ENCODE assay signal across 23 mouse cellular contexts in the genomic region with DNA sequence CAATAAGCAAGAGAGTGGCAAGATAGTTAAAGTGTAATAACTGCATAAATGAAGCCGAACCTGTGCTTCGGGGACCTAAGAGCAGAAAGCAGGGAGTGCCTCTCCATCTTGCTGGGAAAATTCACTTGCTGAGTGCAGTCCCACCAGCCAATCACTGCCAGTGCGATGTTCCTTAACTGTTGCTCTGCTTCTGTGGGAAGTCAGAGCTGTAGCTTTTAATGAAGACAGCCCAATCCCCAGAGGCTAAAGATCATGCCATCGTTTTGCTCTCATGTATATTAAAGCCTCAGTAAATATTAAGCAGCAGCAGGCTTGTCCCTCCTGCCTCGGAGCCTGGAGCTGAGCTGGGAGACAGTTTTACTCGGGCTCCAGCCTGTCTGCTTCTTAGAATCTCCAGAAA. TPM values are rescaled to one million over a fixed set of nuclear protein-coding genes. Genes with fewer than 3 reads are reported as not detected.
DNase-seq lines count a peak whose midpoint lies in the region; ATAC-seq and TF ChIP-seq lines count a peak whose summit lies in the region.
"Had no signal": no experiment of that assay in that cellular context is flagged by ENCODE, and none has a peak within 500 bp of the region (broad histone marks: within the 10 kb centered on the region; RNA-seq: fewer than 3 reads in every experiment).

No protein-coding gene starts in this region.

- no peak overlapping the region for H3K9ac ChIP-seq in hindbrain, embryonic 13.5 days
- H3K9ac ChIP-seq in hindbrain, embryonic 12.5 days = no peak overlapping the region
- H3K9ac ChIP-seq in midbrain, postnatal 0 days (replicated peaks; ENCODE audit: low read length, poor library complexity, severe bottlenecking) = no peak overlapping the region
- no peak overlapping the region for H3K9ac ChIP-seq in hindbrain, embryonic 16.5 days (ENCODE audit: low read depth, low read length)
- H3K9ac ChIP-seq in stomach, postnatal 0 days (ENCODE audit: low read length) = no peak overlapping the region
- H3K9ac ChIP-seq in liver, embryonic 11.5 days (ENCODE audit: low read depth, low read length) = no peak overlapping the region
- H3K9ac ChIP-seq: heart, embryonic 13.5 days; lung, embryonic 14.5 days; midbrain, embryonic 12.5 days had no signal

- peaks cover 28% of the 10 kb centered on the region for H3K4me1 ChIP-seq in hindbrain, embryonic 13.5 days (replicated peaks)
- 0 out of 2 replicates have a peak, but pooled peaks cover 5% of the 10 kb centered on the region for H3K4me1 ChIP-seq in hindbrain, embryonic 12.5 days
- peaks cover 14% of the 10 kb centered on the region for H3K4me1 ChIP-seq in midbrain, postnatal 0 days (ENCODE audit: insufficient read depth, low read length)
- H3K4me1 ChIP-seq in midbrain, embryonic 10.5 days = peaks cover 7% of the 10 kb centered on the region
- H3K4me1 ChIP-seq in hindbrain, embryonic 16.5 days (ENCODE audit: control insufficient read depth, insufficient read depth, low read depth, low read length) = peaks cover 9% of the 10 kb centered on the region; the same call in 1 of the 2 replicates
- H3K4me1 ChIP-seq in stomach, postnatal 0 days (replicated peaks; ENCODE audit: control insufficient read depth, insufficient read depth) = no peaks in the 10 kb centered on the region
- H3K4me1 ChIP-seq in liver, embryonic 11.5 days (replicated peaks; ENCODE audit: control insufficient read depth, insufficient read depth, low read length) = 0 out of 2 replicates have a peak, but pooled peaks cover 2% of the 10 kb centered on the region

- peaks cover 15% of the 10 kb centered on the region for H3K27me3 ChIP-seq in hindbrain, embryonic 13.5 days
- H3K27me3 ChIP-seq in hindbrain, embryonic 12.5 days = peaks cover 38% of the 10 kb centered on the region
- H3K27me3 ChIP-seq in midbrain, postnatal 0 days (ENCODE audit: insufficient read depth, low read length) = no peaks in the 10 kb centered on the region
- peaks cover 42% of the 10 kb centered on the region for H3K27me3 ChIP-seq in midbrain, embryonic 10.5 days (ENCODE audit: low read depth, poor library complexity, severe bottlenecking)
- no peaks in the 10 kb centered on the region for H3K27me3 ChIP-seq in hindbrain, embryonic 16.5 days (replicated peaks; ENCODE audit: control insufficient read depth, insufficient read depth, low read length)
- H3K27me3 ChIP-seq in stomach, postnatal 0 days (ENCODE audit: control insufficient read depth, insufficient read depth, low read length) = no peaks in the 10 kb centered on the region
- H3K27me3 ChIP-seq in liver, embryonic 11.5 days (replicated peaks; ENCODE audit: control insufficient read depth, insufficient read depth, low read length) = peaks cover 45% of the 10 kb centered on the region

- no peaks in the 10 kb centered on the region for H3K9me3 ChIP-seq in hindbrain, embryonic 13.5 days
- no peaks in the 10 kb centered on the region for H3K9me3 ChIP-seq in hindbrain, embryonic 12.5 days (replicated peaks)
- no peaks in the 10 kb centered on the region for H3K9me3 ChIP-seq in midbrain, postnatal 0 days (ENCODE audit: low read length)
- no peaks in the 10 kb centered on the region for H3K9me3 ChIP-seq in midbrain, embryonic 10.5 days (replicated peaks)
- no peaks in the 10 kb centered on the region for H3K9me3 ChIP-seq in hindbrain, embryonic 16.5 days (ENCODE audit: control insufficient read depth, low read length)
- no peaks in the 10 kb centered on the region for H3K9me3 ChIP-seq in stomach, postnatal 0 days (ENCODE audit: control insufficient read depth, low read length)
- no peaks in the 10 kb centered on the region for H3K9me3 ChIP-seq in liver, embryonic 11.5 days (ENCODE audit: control insufficient read depth, low read length)
- H3K9me3 ChIP-seq: heart, embryonic 13.5 days; midbrain, embryonic 12.5 days had no signal

- DNase-seq in midbrain, postnatal 0 days (ENCODE audit: low spot score) = peak; percentile 51
- no peak for DNase-seq in midbrain, embryonic 10.5 days (ENCODE audit: low spot score)
- DNase-seq in stomach, postnatal 0 days (ENCODE audit: low spot score) = peak; percentile 9
- DNase-seq in liver, embryonic 11.5 days (ENCODE audit: low spot score) = no peak
- DNase-seq: adrenal gland, postnatal 36 days; cerebellum, adult 9-10 months; gastrocnemius, postnatal 36 days; kidney, adult 8-10 months; kidney, postnatal 4 days; lung, embryonic 14.5 days; lung, postnatal 4 days; thymus, adult 18-20 months had no signal

- no peak overlapping the region for H3K4me3 ChIP-seq in hindbrain, embryonic 13.5 days
- H3K4me3 ChIP-seq in hindbrain, embryonic 12.5 days = no peak overlapping the region
- H3K4me3 ChIP-seq in midbrain, postnatal 0 days (ENCODE audit: low read depth, low read length) = no peak overlapping the region
- H3K4me3 ChIP-seq in midbrain, embryonic 10.5 days = no peak overlapping the region
- H3K4me3 ChIP-seq in hindbrain, embryonic 16.5 days (ENCODE audit: low read length) = no peak overlapping the region
- H3K4me3 ChIP-seq in stomach, postnatal 0 days (ENCODE audit: low read depth, low read length) = no peak overlapping the region
- no peak overlapping the region for H3K4me3 ChIP-seq in liver, embryonic 11.5 days (ENCODE audit: low read depth, low read length)
- H3K4me3 ChIP-seq: heart, embryonic 13.5 days; midbrain, embryonic 12.5 days had no signal

- H3K27ac ChIP-seq in hindbrain, embryonic 13.5 days = no peak overlapping the region; the same call in 1 of the 2 replicates
- H3K27ac ChIP-seq in hindbrain, embryonic 12.5 days = no peak overlapping the region
- H3K27ac ChIP-seq in midbrain, postnatal 0 days (ENCODE audit: low read depth, low read length) = no peak overlapping the region
- no peak overlapping the region for H3K27ac ChIP-seq in midbrain, embryonic 10.5 days (replicated peaks)
- no peak overlapping the region for H3K27ac ChIP-seq in hindbrain, embryonic 16.5 days (ENCODE audit: low read depth, low read length)
- H3K27ac ChIP-seq in stomach, postnatal 0 days (replicated peaks) = no peak overlapping the region
- H3K27ac ChIP-seq in liver, embryonic 11.5 days (ENCODE audit: low read depth, low read length) = no peak overlapping the region
- H3K27ac ChIP-seq: heart, embryonic 13.5 days; midbrain, embryonic 12.5 days had no signal

- peak overlapping the region; percentile 6; the same call in 1 of the 2 replicates for H3K4me2 ChIP-seq in hindbrain, embryonic 13.5 days
- H3K4me2 ChIP-seq in hindbrain, embryonic 12.5 days (replicated peaks) = no peak overlapping the region
- H3K4me2 ChIP-seq in midbrain, postnatal 0 days (ENCODE audit: low read depth, low read length, poor library complexity, severe bottlenecking) = peak overlapping the region; percentile 20; the same call in 1 of the 2 replicates
- peak overlapping the region; percentile 22; the same call in 1 of the 2 replicates for H3K4me2 ChIP-seq in hindbrain, embryonic 16.5 days (ENCODE audit: low read length)
- no peak overlapping the region for H3K4me2 ChIP-seq in stomach, postnatal 0 days (replicated peaks; ENCODE audit: low read depth)
- no peak overlapping the region for H3K4me2 ChIP-seq in liver, embryonic 11.5 days
- H3K4me2 ChIP-seq: heart, embryonic 13.5 days; lung, embryonic 14.5 days; midbrain, embryonic 12.5 days had no signal

- no peak for TF ChIP-seq CTCF in midbrain, postnatal 0 days (IDR thresholded peaks at IDR 0.05)
- TF ChIP-seq CTCF in stomach, postnatal 0 days (IDR thresholded peaks at IDR 0.05; ENCODE audit: low read depth) = no peak

- 61% methylated on average over 6 of the region's 6 CpGs for WGBS in hindbrain, embryonic 13.5 days
- 63% methylated on average over 6 of the region's 6 CpGs for WGBS in hindbrain, embryonic 12.5 days
- WGBS in midbrain, postnatal 0 days = 43% methylated on average over 6 of the region's 6 CpGs
- WGBS in midbrain, embryonic 10.5 days = 77% methylated on average over 6 of the region's 6 CpGs
- 58% methylated on average over 6 of the region's 6 CpGs for WGBS in hindbrain, embryonic 16.5 days
- WGBS in stomach, postnatal 0 days = 56% methylated on average over 6 of the region's 6 CpGs
- WGBS in liver, embryonic 11.5 days = 70% methylated on average over 6 of the region's 6 CpGs

- no peak for ATAC-seq in hindbrain, embryonic 13.5 days (ENCODE audit: low FRiP score)
- no peak for ATAC-seq in hindbrain, embryonic 12.5 days (ENCODE audit: low FRiP score)
- no peak for ATAC-seq in midbrain, postnatal 0 days (ENCODE audit: low FRiP score)
- ATAC-seq in hindbrain, embryonic 16.5 days = peak; percentile 71
- ATAC-seq in stomach, postnatal 0 days (ENCODE audit: low FRiP score, low TSS enrichment) = no peak
- no peak for ATAC-seq in liver, embryonic 11.5 days (replicated peaks; ENCODE audit: low FRiP score)
- ATAC-seq: Patski had no signal

- no peaks in the 10 kb centered on the region for H3K36me3 ChIP-seq in hindbrain, embryonic 13.5 days
- H3K36me3 ChIP-seq in hindbrain, embryonic 12.5 days = no peaks in the 10 kb centered on the region
- H3K36me3 ChIP-seq in midbrain, postnatal 0 days (ENCODE audit: insufficient read depth, low read length) = no peaks in the 10 kb centered on the region
- H3K36me3 ChIP-seq in midbrain, embryonic 10.5 days = no peaks in the 10 kb centered on the region
- no peaks in the 10 kb centered on the region for H3K36me3 ChIP-seq in hindbrain, embryonic 16.5 days (ENCODE audit: control insufficient read depth, insufficient read depth, low read length)
- no peaks in the 10 kb centered on the region for H3K36me3 ChIP-seq in stomach, postnatal 0 days (ENCODE audit: control insufficient read depth, insufficient read depth, low read length)
- no peaks in the 10 kb centered on the region for H3K36me3 ChIP-seq in liver, embryonic 11.5 days (ENCODE audit: control insufficient read depth, insufficient read depth, low read length)
- H3K36me3 ChIP-seq: heart, embryonic 13.5 days; midbrain, embryonic 12.5 days had no signal

- no peak for TF ChIP-seq EP300 in stomach, postnatal 0 days (optimal IDR thresholded peaks at IDR 0.05)

RNA-seq across cellular contexts. Expression of gene Phf24, which starts 5.6 kb away (rescaled TPM):
- polyA plus RNA-seq in hindbrain, embryonic 13.5 days (2015; fragmentation: Nextera tagmentation; extraction: Ambion mirVana) = 21.7 and 23.0 TPM in 2 replicates
- polyA plus RNA-seq in hindbrain, embryonic 12.5 days (2016; fragmentation: Nextera tagmentation; extraction: Ambion mirVana) = 7.9 TPM in 2 replicates
- 130 and 148 TPM in 2 replicates for total RNA-seq in midbrain, postnatal 0 days (2014; rRNA removed)
- 44.4 and 45.0 TPM in 2 replicates for polyA plus RNA-seq in midbrain, postnatal 0 days (2015; fragmentation: Nextera tagmentation; extraction: Ambion mirVana)
- 1.6 and 2.1 TPM in 2 replicates for polyA plus RNA-seq in midbrain, embryonic 10.5 days (2016; fragmentation: Nextera tagmentation; extraction: Ambion mirVana)
- polyA plus RNA-seq in hindbrain, embryonic 16.5 days (2015; fragmentation: Nextera tagmentation; extraction: Ambion mirVana) = 44.5 and 45.7 TPM in 2 replicates
- 6.1 and 6.5 TPM in 2 replicates for polyA plus RNA-seq in stomach, postnatal 0 days (2015; fragmentation: Nextera tagmentation; extraction: Ambion mirVana)
- polyA plus RNA-seq in liver, embryonic 11.5 days (2014; fragmentation: Nextera tagmentation; extraction: Ambion mirVana) = 0.38 and 0.42 TPM in 2 replicates
- total RNA-seq: hematopoietic stem cell, adult 5-6 weeks had no signal
- polyA plus RNA-seq: Patski had no signal

RNA-seq across cellular contexts. Expression of gene Dnajb5, which starts 27.6 kb away (rescaled TPM):
- 51.0 and 51.2 TPM in 2 replicates for polyA plus RNA-seq in hindbrain, embryonic 13.5 days (2015; fragmentation: Nextera tagmentation; extraction: Ambion mirVana)
- 32.4 and 37.4 TPM in 2 replicates for polyA plus RNA-seq in hindbrain, embryonic 12.5 days (2016; fragmentation: Nextera tagmentation; extraction: Ambion mirVana)
- 75.6 and 109 TPM in 2 replicates for total RNA-seq in midbrain, postnatal 0 days (2014; rRNA removed)
- polyA plus RNA-seq in midbrain, postnatal 0 days (2015; fragmentation: Nextera tagmentation; extraction: Ambion mirVana) = 37.9 and 41.4 TPM in 2 replicates
- 14.9 and 22.6 TPM in 2 replicates for polyA plus RNA-seq in midbrain, embryonic 10.5 days (2016; fragmentation: Nextera tagmentation; extraction: Ambion mirVana)
- polyA plus RNA-seq in hindbrain, embryonic 16.5 days (2015; fragmentation: Nextera tagmentation; extraction: Ambion mirVana) = 44.9 and 45.7 TPM in 2 replicates
- 9.0 and 9.4 TPM in 2 replicates for polyA plus RNA-seq in stomach, postnatal 0 days (2015; fragmentation: Nextera tagmentation; extraction: Ambion mirVana)
- polyA plus RNA-seq in liver, embryonic 11.5 days (2014; fragmentation: Nextera tagmentation; extraction: Ambion mirVana) = 2.0 and 3.0 TPM in 2 replicates

RNA-seq across cellular contexts. Expression of gene 1700022I11Rik, which starts 47.3 kb away (rescaled TPM):
- 0.63 and 0.70 TPM in 2 replicates for polyA plus RNA-seq in hindbrain, embryonic 13.5 days (2015; fragmentation: Nextera tagmentation; extraction: Ambion mirVana)
- 0.61 and 1.2 TPM in 2 replicates for polyA plus RNA-seq in hindbrain, embryonic 12.5 days (2016; fragmentation: Nextera tagmentation; extraction: Ambion mirVana)
- not detected in 2 replicates for total RNA-seq in midbrain, postnatal 0 days (2014; rRNA removed)
- polyA plus RNA-seq in midbrain, postnatal 0 days (2015; fragmentation: Nextera tagmentation; extraction: Ambion mirVana) = 0.19 and 0.48 TPM in 2 replicates
- 0.47 and 0.59 TPM in 2 replicates for polyA plus RNA-seq in midbrain, embryonic 10.5 days (2016; fragmentation: Nextera tagmentation; extraction: Ambion mirVana)
- polyA plus RNA-seq in hindbrain, embryonic 16.5 days (2015; fragmentation: Nextera tagmentation; extraction: Ambion mirVana) = 0.44 and 1.3 TPM in 2 replicates
- 0.41 and 0.46 TPM in 2 replicates for polyA plus RNA-seq in stomach, postnatal 0 days (2015; fragmentation: Nextera tagmentation; extraction: Ambion mirVana)
- polyA plus RNA-seq in liver, embryonic 11.5 days (2014; fragmentation: Nextera tagmentation; extraction: Ambion mirVana) = 0.41 and 0.53 TPM in 2 replicates
- total RNA-seq: adrenal gland, postnatal 36 days; gastrocnemius, postnatal 36 days; hematopoietic stem cell, adult 5-6 weeks; layer of hippocampus, postnatal 25 days; left cerebral cortex, postnatal 36 days; liver, adult 2 months had no signal
- polyA plus RNA-seq: liver, adult 2 months; Patski; urinary bladder, adult 2 months had no signal

RNA-seq across cellular contexts. Expression of gene Fam205c, which starts 48.0 kb away (rescaled TPM):
- 1.7 and 2.3 TPM in 2 replicates for polyA plus RNA-seq in hindbrain, embryonic 13.5 days (2015; fragmentation: Nextera tagmentation; extraction: Ambion mirVana)
- 1.9 and 2.4 TPM in 2 replicates for polyA plus RNA-seq in hindbrain, embryonic 12.5 days (2016; fragmentation: Nextera tagmentation; extraction: Ambion mirVana)
- not detected in 2 replicates for total RNA-seq in midbrain, postnatal 0 days (2014; rRNA removed)
- 2.1 and 4.4 TPM in 2 replicates for polyA plus RNA-seq in midbrain, postnatal 0 days (2015; fragmentation: Nextera tagmentation; extraction: Ambion mirVana)
- polyA plus RNA-seq in midbrain, embryonic 10.5 days (2016; fragmentation: Nextera tagmentation; extraction: Ambion mirVana) = 0.60 and 0.98 TPM in 2 replicates
- polyA plus RNA-seq in hindbrain, embryonic 16.5 days (2015; fragmentation: Nextera tagmentation; extraction: Ambion mirVana) = 1.9 and 2.0 TPM in 2 replicates
- 0.11 TPM in 2 replicates for polyA plus RNA-seq in stomach, postnatal 0 days (2015; fragmentation: Nextera tagmentation; extraction: Ambion mirVana)
- polyA plus RNA-seq in liver, embryonic 11.5 days (2014; fragmentation: Nextera tagmentation; extraction: Ambion mirVana) = 0.71 and 0.75 TPM in 2 replicates
- total RNA-seq: adrenal gland, postnatal 36 days; hematopoietic stem cell, adult 5-6 weeks; liver, adult 2 months had no signal
- polyA plus RNA-seq: liver, adult 2 months; Patski; urinary bladder, adult 2 months had no signal

Comparison
In these comparisons a context has a peak if more than half of its experiments do, and no peak if none do; other contexts are left out.
1. H3K4me2 ChIP-seq: peak in hindbrain, embryonic 13.5 days (single experiment), midbrain, postnatal 0 days (single experiment) and hindbrain, embryonic 16.5 days (single experiment); none in hindbrain, embryonic 12.5 days (single experiment), stomach, postnatal 0 days (single experiment) and liver, embryonic 11.5 days (single experiment).
2. DNase-seq: peak in midbrain, postnatal 0 days (single experiment) and stomach, postnatal 0 days (single experiment); none in midbrain, embryonic 10.5 days (single experiment) and liver, embryonic 11.5 days (single experiment).